Comparison of ENCODE assay signal across 9 mouse cellular contexts in genomic region chr17:73225996-73226395, GRCm38 (mm10).
DNase-seq lines count a peak whose midpoint lies in the region; ATAC-seq lines count a peak whose summit lies in the region.
"Had no signal": no experiment of that assay in that cellular context is flagged by ENCODE, and none has a peak within 500 bp of the region (broad histone marks: within the 10 kb centered on the region; RNA-seq: fewer than 3 reads in every experiment).

No protein-coding gene starts in this region.

- H3K27me3 ChIP-seq in heart, embryonic 16.5 days (ENCODE audit: control insufficient read depth, insufficient read depth, low read length), result no peaks in the 10 kb centered on the region
- no peaks in the 10 kb centered on the region for H3K27me3 ChIP-seq in liver, embryonic 12.5 days (replicated peaks)
- H3K27me3 ChIP-seq: limb, embryonic 15.5 days had no signal

- peak overlapping the region; percentile 2; the same call in 1 of the 2 replicates for H3K9ac ChIP-seq in heart, embryonic 16.5 days (ENCODE audit: low read length)
- H3K9ac ChIP-seq in liver, embryonic 12.5 days, result no peak overlapping the region
- H3K9ac ChIP-seq: limb, embryonic 15.5 days had no signal

- no peaks in the 10 kb centered on the region for H3K9me3 ChIP-seq in heart, embryonic 16.5 days (replicated peaks; ENCODE audit: control insufficient read depth, low read length)
- no peaks in the 10 kb centered on the region for H3K9me3 ChIP-seq in liver, embryonic 12.5 days (replicated peaks)
- H3K9me3 ChIP-seq: limb, embryonic 15.5 days had no signal

- peak overlapping the region; percentile 99 for H3K27ac ChIP-seq in heart, embryonic 16.5 days (ENCODE audit: low read length)
- H3K27ac ChIP-seq in liver, embryonic 12.5 days, result no peak overlapping the region

- H3K4me2 ChIP-seq in heart, embryonic 16.5 days (ENCODE audit: low read depth, low read length), result no peak overlapping the region
- no peak overlapping the region for H3K4me2 ChIP-seq in liver, embryonic 12.5 days
- H3K4me2 ChIP-seq: limb, embryonic 15.5 days had no signal

- H3K36me3 ChIP-seq in heart, embryonic 16.5 days (ENCODE audit: control insufficient read depth, insufficient read depth), result peaks cover 5% of the 10 kb centered on the region; the same call in 1 of the 2 replicates
- H3K36me3 ChIP-seq in liver, embryonic 12.5 days, result no peaks in the 10 kb centered on the region

- DNase-seq in ovary, adult 18-20 months (ENCODE audit: low spot score), result peak; percentile 74
- no peak for DNase-seq in ovary, postnatal 36 days (ENCODE audit: low spot score)
- peak; percentile 52 for DNase-seq in retina, postnatal 1 day
- DNase-seq in urinary bladder, adult 2 months (ENCODE audit: low spot score), result no peak
- no peak for DNase-seq in right cerebral cortex, postnatal 36 days (ENCODE audit: low spot score in 2 of 2)

- peak; percentile 92 for ATAC-seq in heart, embryonic 16.5 days (replicated peaks; ENCODE audit: extremely low read depth, insufficient read depth, low FRiP score)
- peak; percentile 68; the same call in 1 of the 2 replicates for ATAC-seq in liver, embryonic 12.5 days
- no peak for ATAC-seq in granulocyte monocyte progenitor cell, adult 5-6 weeks (replicated peaks; ENCODE audit: poor library complexity, severe bottlenecking)

- WGBS in heart, embryonic 16.5 days, result 10% methylated on average over 5 of the region's 5 CpGs
- WGBS in liver, embryonic 12.5 days (ENCODE audit: insufficient replicate concordance), result 10% methylated on average over 5 of the region's 5 CpGs

- peaks cover 55% of the 10 kb centered on the region for H3K4me1 ChIP-seq in heart, embryonic 16.5 days (ENCODE audit: control insufficient read depth, insufficient read depth, low read length)
- peaks cover 56% of the 10 kb centered on the region for H3K4me1 ChIP-seq in liver, embryonic 12.5 days

- no peak overlapping the region for H3K4me3 ChIP-seq in heart, embryonic 16.5 days (ENCODE audit: low read length)
- H3K4me3 ChIP-seq in liver, embryonic 12.5 days, result no peak overlapping the region
- H3K4me3 ChIP-seq: limb, embryonic 15.5 days had no signal

Comparison
In these comparisons a context has a peak if more than half of its experiments do, and no peak if none do; other contexts are left out.
1. DNase-seq: peak in ovary, adult 18-20 months (single experiment) and retina, postnatal 1 day (single experiment); none in ovary, postnatal 36 days (single experiment), urinary bladder, adult 2 months (single experiment) and right cerebral cortex, postnatal 36 days (0 of 2).